8 mouse cellular contexts compared by ENCODE assay signal in genomic region chr6:87671771-87672517, GRCm38 (mm10). TPM values are rescaled to one million over a fixed set of nuclear protein-coding genes. Genes with fewer than 3 reads are reported as not detected.
DNase-seq lines count a peak whose midpoint lies in the region; ATAC-seq and TF ChIP-seq lines count a peak whose summit lies in the region.

TSS of gene Aplf (minus strand) at chr6:87672193.

- intact Hi-C loops in gastrocnemius, adult 2 months (cut with DNase I), result loop anchor here (2.0 to 5.0 kb wide), 3 partner anchors 57 to 275 kb away; no protein-coding TSS in a partner anchor
- intact Hi-C loops in left cerebral cortex, adult 2 months (cut with DNase I), result loop anchor here (2.0 to 5.0 kb wide), 3 partner anchors 59 to 275 kb away; partner anchors contain the start of gene Efcc1

- H3K4me2 ChIP-seq in hindbrain, postnatal 0 days (ENCODE audit: low read depth, low read length), result peak within 1 kb of the TSS; percentile 99

- peak within 1 kb of the TSS; percentile 63 for H3K9ac ChIP-seq in hindbrain, postnatal 0 days (replicated peaks; ENCODE audit: low read length)

- TF ChIP-seq CTCF in gastrocnemius, adult 2 months (IDR thresholded peaks at IDR 0.05), result no peak
- TF ChIP-seq CTCF in hindbrain, postnatal 0 days (IDR thresholded peaks at IDR 0.05; ENCODE audit: low read depth), result no peak
- no peak for TF ChIP-seq CTCF in left cerebral cortex, adult 2 months (IDR thresholded peaks at IDR 0.05)

- peak; percentile 99 for DNase-seq in ZHBTc4 (ENCODE audit: low read depth, low spot score)
- peak; percentile 92 for DNase-seq in gastrocnemius, adult 2 months
- peak; percentile 99 for DNase-seq in hindbrain, postnatal 0 days (ENCODE audit: low spot score)
- peak; percentile 83 to 87 for DNase-seq in left cerebral cortex, adult 2 months (ENCODE audit: extremely low spot score in 1 of 2, low spot score in 2 of 2)
- peak; percentile 92 to 94 for DNase-seq in right cerebral cortex, adult 2 months (ENCODE audit: low spot score in 2 of 2)
- DNase-seq in urinary bladder, postnatal 14 days (ENCODE audit: low spot score), result peak; percentile 88

- under 1% methylated on average over 33 of the region's 33 CpGs for WGBS in hindbrain, postnatal 0 days

- peak within 1 kb of the TSS; percentile 89 for H3K27ac ChIP-seq in gastrocnemius, adult 2 months
- peak within 1 kb of the TSS; percentile 65; the same call in 1 of the 2 replicates for H3K27ac ChIP-seq in hindbrain, postnatal 0 days
- H3K27ac ChIP-seq in left cerebral cortex, adult 2 months, result peak within 1 kb of the TSS; percentile 79

- H3K9me3 ChIP-seq in hindbrain, postnatal 0 days (ENCODE audit: low read length), result no peaks in the 10 kb centered on the region

- H3K4me3 ChIP-seq in gastrocnemius, adult 2 months, result peak within 1 kb of the TSS; percentile 82
- peak within 1 kb of the TSS; percentile 80 for H3K4me3 ChIP-seq in hindbrain, postnatal 0 days (ENCODE audit: low read length)
- H3K4me3 ChIP-seq in left cerebral cortex, adult 2 months, result peak within 1 kb of the TSS; percentile 70

- ATAC-seq in common myeloid progenitor, adult 5-6 weeks (replicated peaks; ENCODE audit: low read depth, poor library complexity, severe bottlenecking), result peak; percentile 95
- peak; percentile 100 for ATAC-seq in hindbrain, postnatal 0 days
- peak; percentile 98 for ATAC-seq in megakaryocyte, adult 5-6 weeks (ENCODE audit: poor library complexity, severe bottlenecking)

- peaks cover 3% of the 10 kb centered on the region; the same call in 1 of the 2 replicates for H3K4me1 ChIP-seq in hindbrain, postnatal 0 days (ENCODE audit: insufficient read depth, low read length)

- H3K27me3 ChIP-seq in hindbrain, postnatal 0 days (ENCODE audit: insufficient read depth, low read length), result no peaks in the 10 kb centered on the region

- no peaks in the 10 kb centered on the region for H3K36me3 ChIP-seq in hindbrain, postnatal 0 days (ENCODE audit: insufficient read depth, low read length)

RNA-seq across cellular contexts. Expression of gene Aplf, which starts in this region (rescaled TPM):
- total RNA-seq in common myeloid progenitor, adult 5-6 weeks (2017), result 36.5 and 42.4 TPM in 2 replicates
- total RNA-seq in gastrocnemius, adult 2 months (2021), result 1 to 10 TPM; 2.0 to 2.7 TPM
- 5.5 and 7.1 TPM in 2 replicates for total RNA-seq in hindbrain, postnatal 0 days (2014; rRNA removed)
- polyA plus RNA-seq in hindbrain, postnatal 0 days (2015; fragmentation: Nextera tagmentation; extraction: Ambion mirVana), result 5.6 and 5.9 TPM in 2 replicates
- total RNA-seq in left cerebral cortex, adult 2 months (2021), result 10 to 100 TPM in 1 of 2 experiments, 1 to 10 TPM in 1; 9.1 to 10.2 TPM
- 8.1 and 8.7 TPM in 2 replicates for total RNA-seq in megakaryocyte, adult 5-6 weeks (2015)
- total RNA-seq in megakaryocyte, adult 5-6 weeks (2017), result 14.6 and 17.0 TPM in 2 replicates

Comparison
In these comparisons a context has a peak if more than half of its experiments do, and no peak if none do; other contexts are left out.
1. Peak in every context shown above with its lines: DNase-seq, ATAC-seq, H3K4me3 ChIP-seq and H3K27ac ChIP-seq.